Mouse (Mus musculus) testis, adult 2 months (tissue): ENCODE measurements around the gene Wdr78. TPM values are rescaled to one million over a fixed set of nuclear protein-coding genes. Genes with fewer than 3 reads are reported as not detected.

Experiments used
- H3K27ac ChIP-seq: fragments of 200-500 bp; 2 replicates; pipeline ENCODE4 v1.5.1; 2012; ENCODE audit warnings: low read depth, low read length; ENCODE audit not compliant: control insufficient read depth, insufficient read depth
- H3K27me3 ChIP-seq: fragments of 200-500 bp; 2 replicates; pipeline ENCODE4 v1.6.1; 2012; ENCODE audit warnings: mild to moderate bottlenecking, low read length, moderate library complexity; ENCODE audit not compliant: control insufficient read depth, insufficient read depth
- H3K36me3 ChIP-seq: fragments of 200-500 bp; 2 replicates; pipeline ENCODE4 v1.6.1; 2012; ENCODE audit warnings: mild to moderate bottlenecking, low read length; ENCODE audit not compliant: control insufficient read depth, insufficient read depth
- H3K4me1 ChIP-seq: fragments of 200-500 bp; 2 replicates; pipeline ENCODE4 v1.6.1; 2012; ENCODE audit warnings: low read length; ENCODE audit not compliant: control insufficient read depth, insufficient read depth
- H3K4me3 ChIP-seq: fragments of 200-500 bp; 2 replicates; pipeline ENCODE4 v1.5.1; 2012; ENCODE audit warnings: low read depth, mild to moderate bottlenecking, low read length, moderate library complexity, mixed read lengths; ENCODE audit not compliant: control insufficient read depth
- CTCF ChIP-seq: fragments of 200-500 bp; IDR thresholded peaks from 2 replicates; pipeline ENCODE4 v1.5.1; 2012; ENCODE audit warnings: low read depth, mild to moderate bottlenecking, inconsistent platforms, low read length, moderate library complexity; ENCODE audit not compliant: control insufficient read depth, insufficient read depth, insufficient replicate concordance
- POLR2A ChIP-seq: fragments of 200-500 bp; IDR thresholded peaks from 2 replicates; pipeline ENCODE4 v1.6.1; 2012; ENCODE audit warnings: low read depth, mild to moderate bottlenecking, inconsistent platforms, low read length, moderate library complexity; ENCODE audit not compliant: control insufficient read depth
- polyA plus RNA-seq: library from polyadenylated mRNA; depleted of rRNA; stranded (reverse); fragments of >200 nt; gene quantifications from 2 replicates; pipeline ENCODE4 v1.2.3, GENCODE M21; 2012

The Wdr78 gene
- polyA plus RNA-seq, 1 experiment = 25.2 TPM

- Histone ChIP-seq H3K4me3 (no peak overlapping the region), H3K27ac (no peak overlapping the region), H3K36me3 (no peaks in the 10 kb centered on the region), H3K4me1 (no peaks in the 10 kb centered on the region), H3K27me3 (no peaks in the 10 kb centered on the region)
- TF ChIP-seq CTCF (no peak), POLR2A (no peak)
Observed at GRCm38 (mm10) chr4:103056909-103057308, 57.4 kb downstream of the Wdr78 start.

- Histone ChIP-seq H3K36me3 (no peaks in the 10 kb centered on the region), H3K4me3 (no peak overlapping the region), H3K27ac (no peak overlapping the region), H3K27me3 (no peaks in the 10 kb centered on the region), H3K4me1 (no peaks in the 10 kb centered on the region)
- TF ChIP-seq CTCF (no peak), POLR2A (no peak)
Observed at GRCm38 (mm10) chr4:103048046-103048445, 66.3 kb downstream of the Wdr78 start.

- H3K27me3 ChIP-seq = no peaks in the 10 kb centered on the region
- no peak overlapping the region for H3K27ac ChIP-seq
- H3K4me1 ChIP-seq = no peaks in the 10 kb centered on the region
- no peak overlapping the region for H3K4me3 ChIP-seq
- no peak for TF ChIP-seq POLR2A
- H3K36me3 ChIP-seq = peaks cover 1% of the 10 kb centered on the region; the same call in 1 of the 2 replicates
Observed at GRCm38 (mm10) chr4:103042997-103043396, 71.4 kb downstream of the Wdr78 start.

GRCm38 (mm10) chr4:103039838-103040191, 74.5 kb downstream of the Wdr78 start:
- Histone ChIP-seq H3K27ac (no peak overlapping the region), H3K4me3 (no peak overlapping the region), H3K36me3 (peaks cover 1% of the 10 kb centered on the region; the same call in 1 of the 2 replicates), H3K27me3 (no peaks in the 10 kb centered on the region), H3K4me1 (no peaks in the 10 kb centered on the region)
- TF ChIP-seq POLR2A (no peak), CTCF (no peak)

GRCm38 (mm10) chr4:103039103-103039837, 75.1 kb downstream of the Wdr78 start:
- H3K27me3 ChIP-seq = no peaks in the 10 kb centered on the region
- TF ChIP-seq POLR2A (no peak), CTCF (no peak)
- H3K36me3 ChIP-seq = peaks cover 1% of the 10 kb centered on the region; the same call in 1 of the 2 replicates
- no peak overlapping the region for H3K4me3 ChIP-seq
- H3K27ac ChIP-seq = no peak overlapping the region
- H3K4me1 ChIP-seq = no peaks in the 10 kb centered on the region

- Histone ChIP-seq H3K36me3 (no peaks in the 10 kb centered on the region), H3K4me3 (no peak overlapping the region), H3K4me1 (no peaks in the 10 kb centered on the region), H3K27ac (no peak overlapping the region), H3K27me3 (no peaks in the 10 kb centered on the region)
- no peak for TF ChIP-seq POLR2A
- TF ChIP-seq CTCF = no peak
Observed at GRCm38 (mm10) chr4:103028177-103029088, 85.9 kb downstream of the Wdr78 start.

GRCm38 (mm10) chr4:103027745-103028144, 86.6 kb downstream of the Wdr78 start:
- Histone ChIP-seq H3K4me1 (no peaks in the 10 kb centered on the region), H3K27me3 (no peaks in the 10 kb centered on the region), H3K36me3 (no peaks in the 10 kb centered on the region), H3K4me3 (no peak overlapping the region), H3K27ac (no peak overlapping the region)
- no peak for TF ChIP-seq POLR2A
- no peak for TF ChIP-seq CTCF
